Mouse (Mus musculus): ENCODE results near the gene Rnf150. TPM values are rescaled to one million over a fixed set of nuclear protein-coding genes. Genes with fewer than 3 reads are reported as not detected.

Gene Rnf150
- polyA plus RNA-seq, 1 experiment from 2014 or later, result 1.7 TPM

DNA sequence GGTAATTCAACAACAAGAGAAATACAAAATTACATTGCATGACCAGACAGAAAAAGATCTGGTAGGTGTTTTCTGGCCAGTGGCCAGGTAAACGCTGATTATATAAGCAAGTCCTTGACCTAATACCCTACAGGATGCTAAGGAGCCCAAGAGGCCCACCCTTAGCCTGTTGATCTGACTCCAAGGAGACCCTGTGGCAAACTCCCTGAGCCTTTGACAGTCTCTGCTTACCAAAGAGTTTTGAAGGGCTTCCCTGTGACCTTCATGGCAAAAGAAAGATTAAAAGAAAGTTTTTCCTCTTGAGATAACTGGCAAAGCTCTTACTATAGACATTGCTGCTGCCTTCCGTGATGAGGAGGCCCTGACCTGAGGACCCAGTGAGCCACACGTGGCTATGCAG lies 222.4 kb downstream of the Rnf150 start:
- no peaks in the 10 kb centered on the region for H3K4me1 ChIP-seq (ENCODE audit: control insufficient read depth, insufficient read depth, low read length)
- no peak overlapping the region for H3K4me2 ChIP-seq (ENCODE audit: low read depth)
- no peaks in the 10 kb centered on the region for H3K27me3 ChIP-seq (ENCODE audit: control insufficient read depth, insufficient read depth, low read length)
- ATAC-seq (ENCODE audit: insufficient read depth, low FRiP score, low TSS enrichment) (no peak), DNase-seq (ENCODE audit: low spot score) (no peak)
- 86% methylated on average over 3 of the region's 3 CpGs for WGBS
- H3K36me3 ChIP-seq (ENCODE audit: control insufficient read depth, insufficient read depth, low read length), result no peaks in the 10 kb centered on the region
- H3K27ac ChIP-seq (ENCODE audit: low read depth, low read length), result no peak overlapping the region
- H3K9me3 ChIP-seq (ENCODE audit: control insufficient read depth, low read length), result no peaks in the 10 kb centered on the region
- H3K4me3 ChIP-seq (ENCODE audit: low read depth, low read length), result no peak overlapping the region
- no peak overlapping the region for H3K9ac ChIP-seq (ENCODE audit: low read length)

DNA sequence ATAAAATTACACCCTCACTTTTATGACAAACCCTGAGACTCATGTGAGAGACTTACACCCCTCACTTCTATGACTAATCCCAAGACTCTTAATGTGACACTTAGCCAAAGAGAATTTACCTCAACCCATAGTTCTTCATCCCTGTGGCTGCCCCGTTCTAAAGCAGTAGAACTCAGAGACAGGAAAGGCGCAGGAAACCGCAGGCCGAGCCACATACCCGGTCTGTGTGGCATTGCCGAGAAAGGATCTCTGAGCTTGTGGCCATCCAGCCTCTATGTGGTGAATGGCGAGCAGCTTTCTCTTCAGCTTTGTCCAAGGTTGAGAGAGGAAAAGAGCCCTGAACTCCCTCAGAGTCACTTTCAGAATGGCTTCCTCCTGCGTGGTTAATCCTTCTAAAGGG lies 223.5 kb downstream of the Rnf150 start:
- ATAC-seq (ENCODE audit: insufficient read depth, low FRiP score, low TSS enrichment) (no peak), DNase-seq (ENCODE audit: low spot score) (no peak)
- Histone ChIP-seq H3K9ac (ENCODE audit: low read length) (no peak overlapping the region), H3K9me3 (ENCODE audit: control insufficient read depth, low read length) (no peaks in the 10 kb centered on the region), H3K4me1 (ENCODE audit: control insufficient read depth, insufficient read depth, low read length) (no peaks in the 10 kb centered on the region), H3K27me3 (ENCODE audit: control insufficient read depth, insufficient read depth, low read length) (no peaks in the 10 kb centered on the region), H3K36me3 (ENCODE audit: control insufficient read depth, insufficient read depth, low read length) (no peaks in the 10 kb centered on the region), H3K4me3 (ENCODE audit: low read depth, low read length) (no peak overlapping the region), H3K4me2 (ENCODE audit: low read depth) (no peak overlapping the region), H3K27ac (ENCODE audit: low read depth, low read length) (no peak overlapping the region)
- WGBS, result 87% methylated on average over 8 of the region's 8 CpGs

DNA sequence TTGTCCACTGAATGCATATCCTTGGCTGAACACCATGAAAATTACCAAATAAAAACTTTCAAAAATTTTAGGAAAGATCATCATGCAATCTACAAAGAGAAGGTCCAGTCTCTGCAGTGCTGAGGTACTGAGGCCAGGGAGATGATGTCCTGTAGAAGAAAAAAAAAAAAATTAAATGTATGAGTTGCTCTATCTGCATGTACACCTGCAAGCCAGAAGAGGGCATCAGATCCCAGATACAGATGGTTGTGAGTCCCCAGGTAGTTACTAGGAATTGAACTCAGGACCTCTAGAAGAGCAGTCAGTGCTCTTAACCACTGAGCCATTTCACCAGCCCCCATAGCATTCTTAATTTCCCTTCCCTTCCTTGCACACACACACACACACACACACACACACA lies 224.4 kb downstream of the Rnf150 start:
- H3K4me2 ChIP-seq (ENCODE audit: low read depth), result no peak overlapping the region
- H3K27ac ChIP-seq (ENCODE audit: low read depth, low read length), result no peak overlapping the region
- no peaks in the 10 kb centered on the region for H3K27me3 ChIP-seq (ENCODE audit: control insufficient read depth, insufficient read depth, low read length)
- no peaks in the 10 kb centered on the region for H3K9me3 ChIP-seq (ENCODE audit: control insufficient read depth, low read length)
- no peaks in the 10 kb centered on the region for H3K36me3 ChIP-seq (ENCODE audit: control insufficient read depth, insufficient read depth, low read length)
- H3K4me3 ChIP-seq (ENCODE audit: low read depth, low read length), result no peak overlapping the region
- ATAC-seq (ENCODE audit: insufficient read depth, low FRiP score, low TSS enrichment) (no peak), DNase-seq (ENCODE audit: low spot score) (no peak)
- no peaks in the 10 kb centered on the region for H3K4me1 ChIP-seq (ENCODE audit: control insufficient read depth, insufficient read depth, low read length)
- no peak overlapping the region for H3K9ac ChIP-seq (ENCODE audit: low read length)

DNA sequence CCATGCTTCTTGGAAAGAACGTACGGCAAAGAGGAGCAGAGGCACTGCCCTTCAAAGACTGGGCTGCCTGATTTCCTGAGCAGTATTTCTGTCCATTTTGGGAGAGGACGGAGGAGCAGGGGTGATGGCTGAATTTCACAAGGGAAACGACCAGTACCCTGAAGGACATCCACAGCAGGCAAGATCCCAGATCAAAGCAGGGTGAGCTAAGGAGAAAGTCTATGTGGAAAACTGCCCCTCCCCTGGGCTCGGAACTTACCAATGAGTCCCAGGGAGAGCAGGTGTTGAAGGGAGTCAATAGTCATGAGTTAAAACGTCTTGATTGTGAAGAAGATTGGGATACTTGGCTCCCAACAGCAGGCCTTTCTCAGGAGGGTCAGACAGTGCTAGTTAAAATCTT lies 225.0 kb downstream of the Rnf150 start:
- WGBS, result 59% methylated on average over 6 of the region's 6 CpGs
- no peaks in the 10 kb centered on the region for H3K27me3 ChIP-seq (ENCODE audit: control insufficient read depth, insufficient read depth, low read length)
- H3K4me1 ChIP-seq (ENCODE audit: control insufficient read depth, insufficient read depth, low read length), result no peaks in the 10 kb centered on the region
- no peaks in the 10 kb centered on the region for H3K9me3 ChIP-seq (ENCODE audit: control insufficient read depth, low read length)
- no peak overlapping the region for H3K27ac ChIP-seq (ENCODE audit: low read depth, low read length)
- H3K9ac ChIP-seq (ENCODE audit: low read length), result no peak overlapping the region
- H3K4me2 ChIP-seq (ENCODE audit: low read depth), result no peak overlapping the region
- no peak for DNase-seq (ENCODE audit: low spot score)
- H3K4me3 ChIP-seq (ENCODE audit: low read depth, low read length), result no peak overlapping the region
- no peaks in the 10 kb centered on the region for H3K36me3 ChIP-seq (ENCODE audit: control insufficient read depth, insufficient read depth, low read length)
- ATAC-seq (ENCODE audit: insufficient read depth, low FRiP score, low TSS enrichment), result no peak

DNA sequence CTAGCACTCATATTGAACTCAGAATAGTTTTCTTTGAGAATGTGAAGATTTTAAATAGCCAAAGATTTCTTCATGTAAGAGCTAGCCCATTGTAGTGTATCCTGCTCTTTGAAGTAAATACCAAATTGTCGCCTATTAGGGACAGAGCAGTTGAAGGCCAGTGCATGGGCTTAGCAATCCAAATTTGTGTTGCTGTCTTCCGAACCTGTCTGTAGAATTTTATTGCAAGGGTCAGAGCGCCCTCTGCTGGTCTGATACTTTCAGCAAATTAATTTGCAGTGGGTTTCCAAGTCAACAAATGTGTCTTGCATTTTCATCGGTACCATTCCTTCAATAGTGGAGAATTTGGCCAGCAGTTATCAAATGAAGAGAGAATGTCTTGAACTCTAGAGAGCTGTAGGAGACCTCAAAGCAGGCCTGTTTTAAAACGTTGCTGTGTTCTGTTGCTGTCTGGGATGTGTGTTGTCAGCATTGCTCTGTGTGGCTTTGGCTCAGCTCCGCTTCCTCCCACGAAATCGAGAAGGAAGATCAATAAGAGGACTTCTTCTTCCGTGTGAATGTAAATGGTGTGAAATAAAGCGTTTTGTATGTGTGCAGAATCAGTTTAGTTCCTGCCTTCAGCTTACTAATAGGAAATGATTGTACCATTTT lies 226.3 kb downstream of the Rnf150 start:
- H3K4me3 ChIP-seq (ENCODE audit: low read depth, low read length), result no peak overlapping the region
- no peaks in the 10 kb centered on the region for H3K4me1 ChIP-seq (ENCODE audit: control insufficient read depth, insufficient read depth, low read length)
- no peak overlapping the region for H3K27ac ChIP-seq (ENCODE audit: low read depth, low read length)
- WGBS, result 35% methylated on average over 10 of the region's 10 CpGs
- H3K9me3 ChIP-seq (ENCODE audit: control insufficient read depth, low read length), result no peaks in the 10 kb centered on the region
- no peaks in the 10 kb centered on the region for H3K27me3 ChIP-seq (ENCODE audit: control insufficient read depth, insufficient read depth, low read length)
- DNase-seq (ENCODE audit: low spot score), result peak; percentile 86
- H3K36me3 ChIP-seq (ENCODE audit: control insufficient read depth, insufficient read depth, low read length), result no peaks in the 10 kb centered on the region
- no peak overlapping the region for H3K9ac ChIP-seq (ENCODE audit: low read length)
- ATAC-seq (ENCODE audit: insufficient read depth, low FRiP score, low TSS enrichment), result no peak
- no peak overlapping the region for H3K4me2 ChIP-seq (ENCODE audit: low read depth)

DNA sequence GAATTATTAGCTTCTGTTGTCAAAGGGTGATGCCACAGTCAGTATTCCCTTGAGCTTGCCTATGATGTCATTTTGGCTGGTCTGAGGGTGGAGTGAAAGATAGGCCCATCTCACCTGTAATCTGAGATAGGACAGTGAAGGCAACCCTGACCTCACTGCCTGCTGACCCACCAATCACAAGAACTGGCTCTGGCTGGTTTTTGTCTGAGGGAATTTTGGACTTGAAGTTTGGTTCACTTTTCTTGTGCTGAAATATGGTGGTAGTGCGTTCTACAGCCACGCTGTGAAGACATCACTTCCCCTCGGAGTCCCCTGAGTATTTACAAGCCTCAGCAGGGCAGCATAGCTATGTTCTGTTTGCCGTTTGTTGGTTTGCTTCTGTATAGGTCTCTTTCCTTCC lies 227.3 kb downstream of the Rnf150 start:
- Histone ChIP-seq H3K4me2 (ENCODE audit: low read depth) (no peak overlapping the region), H3K9ac (ENCODE audit: low read length) (no peak overlapping the region), H3K27ac (ENCODE audit: low read depth, low read length) (no peak overlapping the region), H3K9me3 (ENCODE audit: control insufficient read depth, low read length) (no peaks in the 10 kb centered on the region), H3K4me1 (ENCODE audit: control insufficient read depth, insufficient read depth, low read length) (no peaks in the 10 kb centered on the region), H3K27me3 (ENCODE audit: control insufficient read depth, insufficient read depth, low read length) (no peaks in the 10 kb centered on the region), H3K36me3 (ENCODE audit: control insufficient read depth, insufficient read depth, low read length) (no peaks in the 10 kb centered on the region), H3K4me3 (ENCODE audit: low read depth, low read length) (no peak overlapping the region)
- 80% methylated on average over 4 of the region's 4 CpGs for WGBS
- DNase-seq (ENCODE audit: low spot score) (no peak), ATAC-seq (ENCODE audit: insufficient read depth, low FRiP score, low TSS enrichment) (no peak)

DNA sequence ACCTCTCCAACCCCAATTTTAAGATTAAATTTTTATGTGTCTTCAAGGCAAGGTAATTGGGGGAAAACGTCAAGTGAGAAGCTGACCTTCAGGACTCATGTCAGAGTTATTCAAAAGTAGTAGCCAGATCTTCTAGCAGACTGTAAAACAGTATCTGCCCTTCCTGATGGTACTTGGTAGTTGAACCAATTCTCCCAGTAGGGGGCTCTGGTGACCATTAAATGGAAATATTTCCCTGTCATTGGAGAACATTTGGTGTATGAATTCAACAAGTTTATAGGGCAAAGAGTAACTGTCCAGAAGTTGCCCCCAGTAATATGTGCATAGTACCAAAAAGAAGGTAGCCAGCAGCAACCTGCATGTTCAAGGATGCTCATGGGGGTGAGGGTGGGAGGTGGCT lies 236.9 kb downstream of the Rnf150 start:
- Histone ChIP-seq H3K27me3 (ENCODE audit: control insufficient read depth, insufficient read depth, low read length) (no peaks in the 10 kb centered on the region), H3K9me3 (ENCODE audit: control insufficient read depth, low read length) (no peaks in the 10 kb centered on the region), H3K36me3 (ENCODE audit: control insufficient read depth, insufficient read depth, low read length) (no peaks in the 10 kb centered on the region), H3K4me2 (ENCODE audit: low read depth) (no peak overlapping the region), H3K4me3 (ENCODE audit: low read depth, low read length) (no peak overlapping the region), H3K4me1 (ENCODE audit: control insufficient read depth, insufficient read depth, low read length) (no peaks in the 10 kb centered on the region), H3K27ac (ENCODE audit: low read depth, low read length) (no peak overlapping the region), H3K9ac (ENCODE audit: low read length) (no peak overlapping the region)
- ATAC-seq (ENCODE audit: insufficient read depth, low FRiP score, low TSS enrichment) (no peak), DNase-seq (ENCODE audit: low spot score) (no peak)
- 49% methylated on average over 1 of the region's 1 CpGs for WGBS

DNA sequence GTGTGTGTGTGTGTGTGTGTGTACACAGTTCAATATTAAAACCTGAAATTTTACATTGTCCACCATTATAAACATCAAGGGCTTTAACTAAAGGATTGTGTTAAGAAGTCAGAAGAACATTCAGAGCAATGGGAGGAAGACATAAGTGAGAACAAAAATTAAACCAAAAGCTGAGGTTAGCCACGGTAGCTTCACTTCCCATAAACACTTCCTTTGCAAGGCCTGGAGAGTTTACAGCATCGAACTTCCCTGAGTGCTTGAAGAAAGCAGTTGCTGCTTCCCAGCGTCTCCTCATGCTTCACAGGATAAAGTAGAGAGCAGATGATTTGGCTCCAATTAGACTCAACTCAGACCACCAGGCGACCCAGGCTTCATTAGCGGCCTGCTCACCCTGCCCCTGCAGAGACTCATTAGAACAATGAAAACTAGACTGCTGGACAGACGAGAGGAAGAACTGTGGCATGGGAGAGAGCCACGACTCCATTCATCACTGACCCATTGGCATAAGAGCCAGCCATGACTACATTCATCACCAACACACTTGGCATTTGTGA lies 239.9 kb downstream of the Rnf150 start:
- no peak overlapping the region for H3K27ac ChIP-seq (ENCODE audit: low read depth, low read length)
- 67% methylated on average over 7 of the region's 7 CpGs for WGBS
- DNase-seq (ENCODE audit: low spot score) (no peak), ATAC-seq (ENCODE audit: insufficient read depth, low FRiP score, low TSS enrichment) (no peak)
- no peaks in the 10 kb centered on the region for H3K27me3 ChIP-seq (ENCODE audit: control insufficient read depth, insufficient read depth, low read length)
- no peak overlapping the region for H3K9ac ChIP-seq (ENCODE audit: low read length)
- H3K4me3 ChIP-seq (ENCODE audit: low read depth, low read length), result no peak overlapping the region
- no peak overlapping the region for H3K4me2 ChIP-seq (ENCODE audit: low read depth)
- H3K4me1 ChIP-seq (ENCODE audit: control insufficient read depth, insufficient read depth, low read length), result no peaks in the 10 kb centered on the region
- H3K36me3 ChIP-seq (ENCODE audit: control insufficient read depth, insufficient read depth, low read length), result no peaks in the 10 kb centered on the region
- H3K9me3 ChIP-seq (ENCODE audit: control insufficient read depth, low read length), result no peaks in the 10 kb centered on the region

DNA sequence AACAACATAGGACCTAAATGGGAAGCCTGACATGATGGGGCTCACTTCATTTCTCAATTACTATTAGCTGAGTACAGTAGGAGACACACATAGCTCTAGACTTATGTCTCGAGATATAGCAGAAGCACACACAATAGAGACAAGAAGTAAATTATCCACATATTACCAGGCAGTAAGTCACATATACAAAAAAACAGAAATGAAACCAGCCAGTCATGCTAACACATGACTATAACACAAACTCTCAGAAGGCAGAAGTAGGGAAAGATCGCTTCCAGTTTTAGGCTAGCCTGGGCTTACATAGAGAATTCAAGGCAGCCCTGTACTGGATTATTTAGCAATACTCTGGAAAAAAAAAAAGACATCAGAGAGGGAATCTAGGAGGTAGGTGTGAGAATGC lies 240.8 kb downstream of the Rnf150 start:
- Histone ChIP-seq H3K9ac (ENCODE audit: low read length) (no peak overlapping the region), H3K9me3 (ENCODE audit: control insufficient read depth, low read length) (no peaks in the 10 kb centered on the region), H3K4me1 (ENCODE audit: control insufficient read depth, insufficient read depth, low read length) (no peaks in the 10 kb centered on the region), H3K4me3 (ENCODE audit: low read depth, low read length) (no peak overlapping the region), H3K27me3 (ENCODE audit: control insufficient read depth, insufficient read depth, low read length) (no peaks in the 10 kb centered on the region), H3K4me2 (ENCODE audit: low read depth) (no peak overlapping the region), H3K27ac (ENCODE audit: low read depth, low read length) (no peak overlapping the region), H3K36me3 (ENCODE audit: control insufficient read depth, insufficient read depth, low read length) (no peaks in the 10 kb centered on the region)
- WGBS, result 93% methylated on average over 2 of the region's 2 CpGs
- DNase-seq (ENCODE audit: low spot score) (no peak), ATAC-seq (ENCODE audit: insufficient read depth, low FRiP score, low TSS enrichment) (no peak)
